9 mouse cellular contexts compared by ENCODE assay signal in the genomic region with DNA sequence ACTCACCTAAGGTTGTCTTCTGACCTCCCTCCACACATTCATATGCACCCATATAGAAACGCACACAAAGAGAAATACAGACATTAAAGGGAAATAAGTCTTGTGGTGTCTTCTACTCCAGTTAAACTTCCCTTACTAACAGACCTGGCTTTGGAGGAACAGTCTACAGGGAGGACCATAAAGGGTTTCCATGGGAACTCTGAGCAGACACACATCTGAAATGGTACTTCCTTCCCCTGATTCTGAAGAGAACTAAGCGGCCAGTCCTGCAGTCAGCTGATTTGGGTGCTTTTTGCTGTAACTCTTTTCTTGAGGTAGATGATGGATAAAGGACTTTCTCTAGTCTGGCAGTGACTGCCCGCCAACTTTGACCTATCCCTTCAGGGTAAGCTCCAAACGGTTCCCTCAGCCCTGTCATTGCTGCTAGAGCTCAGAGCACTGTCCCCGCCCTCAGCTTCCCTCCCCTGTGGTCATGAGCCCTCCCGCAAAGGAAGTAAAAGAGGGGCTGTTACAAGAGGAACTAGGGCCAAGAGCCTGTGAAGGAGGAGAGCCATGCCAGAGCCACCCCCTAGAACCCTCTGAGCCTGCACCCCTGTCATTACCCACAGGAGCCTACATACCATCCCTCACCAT. TPM values are rescaled to one million over a fixed set of nuclear protein-coding genes. Genes with fewer than 3 reads are reported as not detected.
DNase-seq lines count a peak whose midpoint lies in the region; TF ChIP-seq lines count a peak whose summit lies in the region.
"Had no signal": no experiment of that assay in that cellular context is flagged by ENCODE, and none has a peak within 500 bp of the region (broad histone marks: within the 10 kb centered on the region; RNA-seq: fewer than 3 reads in every experiment).

A gene (plus strand): TSS at position 485 of the 633 bp plus-strand sequence.

- H3K4me3 ChIP-seq in brown adipose tissue, adult 24 weeks (ENCODE audit: insufficient read depth, low read depth, low read length) = peak within 1 kb of the TSS; percentile 47
- H3K4me3 ChIP-seq in lung, adult 2 months (replicated peaks; ENCODE audit: extremely low read depth, low read depth, low read length) = peak within 1 kb of the TSS; percentile 46

- H3K4me1 ChIP-seq in brown adipose tissue, adult 24 weeks (ENCODE audit: control insufficient read depth, insufficient read depth, insufficient read length, low read length) = no peaks in the 10 kb centered on the region
- 0 out of 2 replicates have a peak, but pooled peaks cover 2% of the 10 kb centered on the region for H3K4me1 ChIP-seq in lung, adult 2 months (ENCODE audit: control insufficient read depth, insufficient read depth, low read length)

- WGBS in lung, adult 2 months = 25% methylated on average over 6 of the region's 6 CpGs

- peak within 1 kb of the TSS; percentile 85 for H3K27ac ChIP-seq in brown adipose tissue, adult 24 weeks (replicated peaks; ENCODE audit: low read depth, low read length)
- H3K27ac ChIP-seq: kidney, postnatal 0 days had no signal

- TF ChIP-seq POLR2A in lung, adult 2 months (IDR thresholded peaks at IDR 0.05; ENCODE audit: borderline replicate concordance, extremely low read depth, low read depth, low read length) = no peak

- peak; percentile 19 to 20 for DNase-seq in kidney, postnatal 4 days
- DNase-seq in kidney, postnatal 10 days = no peak
- peak; percentile 31 for DNase-seq in lung, adult 2 months
- DNase-seq in spleen, postnatal 14 days (ENCODE audit: low spot score in 2 of 2) = peak; percentile 30 to 31
- DNase-seq in testis, postnatal 14 days (ENCODE audit: low spot score) = no peak
- no peak for DNase-seq in retina, postnatal 1 day
- no peak for DNase-seq in cerebellum, adult 11 months

- TF ChIP-seq CTCF in lung, adult 2 months (IDR thresholded peaks at IDR 0.05; ENCODE audit: insufficient read depth, low read length) = no peak

RNA-seq across cellular contexts. Expression of the gene that starts here (rescaled TPM):
- 1.8 and 5.0 TPM in 2 replicates for polyA plus RNA-seq in brown adipose tissue, adult 24 weeks (2012; ENCODE audit: insufficient read depth, insufficient read length, missing spikeins)
- 13.2 and 18.6 TPM in 2 replicates for polyA plus RNA-seq in lung, adult 2 months (2012; rRNA removed)

Comparison
In these comparisons a context has a peak if more than half of its experiments do, and no peak if none do; other contexts are left out.
1. DNase-seq: peak in kidney, postnatal 4 days (2 of 2), lung, adult 2 months (single experiment) and spleen, postnatal 14 days (2 of 2); none in kidney, postnatal 10 days (single experiment), testis, postnatal 14 days (single experiment), retina, postnatal 1 day (single experiment) and cerebellum, adult 11 months (single experiment).